Mouse (Mus musculus) lung, postnatal 0 days (tissue): ENCODE measurements around the gene Pif1.

ENCODE experiments used
- CTCF ChIP-seq: IDR thresholded peaks from 2 replicates; pipeline ENCODE4 v1.5.1; 2016; ENCODE audit warnings: antibody characterized with exemption, mild to moderate bottlenecking
- EP300 ChIP-seq: IDR thresholded peaks from 2 replicates; pipeline ENCODE4 v1.6.1; 2016; ENCODE audit warnings: antibody characterized with exemption, mild to moderate bottlenecking, control low read depth

DNA sequence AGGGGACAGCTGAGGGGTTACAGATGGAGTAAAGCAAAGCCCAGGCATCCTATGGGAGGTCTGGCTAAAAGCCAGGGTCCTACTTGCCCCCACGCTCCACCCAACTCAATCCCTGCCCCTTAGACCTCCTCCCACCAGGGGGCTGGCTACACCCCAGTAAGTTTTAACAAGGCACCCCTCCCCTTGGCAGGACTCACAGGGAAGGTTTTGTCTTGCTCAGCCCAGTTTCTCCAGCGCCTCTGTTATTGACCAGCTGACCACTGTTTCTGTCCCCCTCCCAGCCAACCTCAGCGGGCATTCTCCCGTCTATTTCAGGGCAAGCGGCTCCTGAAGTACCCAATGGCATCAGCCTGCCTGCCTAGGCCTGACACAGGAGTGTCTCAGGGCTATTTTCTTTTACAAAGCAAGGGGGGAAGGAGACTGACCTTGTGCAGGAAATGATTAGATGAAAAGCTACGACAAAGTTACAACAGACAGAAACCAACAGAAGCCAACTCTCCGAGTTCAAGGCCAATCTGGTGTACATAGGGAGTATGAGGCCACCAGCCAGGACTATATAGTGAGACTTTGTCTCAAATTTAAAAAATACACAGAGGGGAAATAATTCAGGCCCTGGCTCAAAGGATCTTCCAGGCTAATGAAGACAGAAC is 10.0 kb upstream of the Pif1 start:
- TF ChIP-seq CTCF = no peak; the same call in 1 of the 2 replicates
- no peak for TF ChIP-seq EP300
